Mouse (Mus musculus) kidney, postnatal 0 days (tissue): Measurements from ENCODE around the gene Plcl2. TPM values are rescaled to one million over a fixed set of nuclear protein-coding genes. Genes with fewer than 3 reads are reported as not detected.

ENCODE experiments used
- ATAC-seq: fragments of 200-750 bp; cut with Nextera tagmentation; replicated peaks from 2 replicates; pipeline ENCODE4 v1.8.0; 2017; ENCODE audit warnings: low read depth, moderate number of reproducible peaks, moderate TSS enrichment, moderate library complexity; ENCODE audit not compliant: low FRiP score
- DNase-seq: peaks from one replicate; pipeline ENCODE4 v3.0.0-alpha.2; 2016; ENCODE audit warnings: low spot score
- H3K27ac ChIP-seq: fragments of 300-500 bp; sonication (generic); 2 replicates; pipeline ENCODE4 v1.5.1; 2014; ENCODE audit warnings: mild to moderate bottlenecking
- H3K27me3 ChIP-seq: fragments of 300-500 bp; sonication (generic); 2 replicates; pipeline ENCODE4 v1.6.1; 2014; ENCODE audit warnings: low read length, mixed read lengths; ENCODE audit not compliant: insufficient read depth
- H3K36me3 ChIP-seq: fragments of 300-500 bp; sonication (generic); 2 replicates; pipeline ENCODE4 v1.6.1; 2014; ENCODE audit warnings: low read length, mixed read lengths; ENCODE audit not compliant: insufficient read depth
- H3K4me1 ChIP-seq: fragments of 300-500 bp; sonication (generic); replicated peaks from 2 replicates; pipeline ENCODE4 v1.6.1; 2014; ENCODE audit warnings: antibody characterized with exemption, low read length, mixed read lengths; ENCODE audit not compliant: insufficient read depth
- H3K4me2 ChIP-seq: fragments of 300-500 bp; sonication (generic); 2 replicates; pipeline ENCODE4 v1.6.1; 2014; ENCODE audit warnings: mild to moderate bottlenecking, low read length, moderate library complexity, mixed read lengths
- H3K4me3 ChIP-seq: fragments of 300-500 bp; sonication (generic); replicated peaks from 2 replicates; pipeline ENCODE4 v1.5.1; 2014; ENCODE audit warnings: low read depth, low read length
- H3K9ac ChIP-seq: fragments of 300-500 bp; sonication (generic); 2 replicates; pipeline ENCODE4 v1.6.1; 2014; ENCODE audit warnings: low read depth, low read length
- H3K9me3 ChIP-seq: fragments of 300-500 bp; sonication (generic); replicated peaks from 2 replicates; pipeline ENCODE4 v1.6.1; 2016; ENCODE audit warnings: low read length, inconsistent platforms, mixed read lengths
- CTCF ChIP-seq: IDR thresholded peaks from 2 replicates; pipeline ENCODE4 v1.5.1; 2016; ENCODE audit warnings: antibody characterized with exemption, low read depth, mild to moderate bottlenecking, moderate library complexity
- WGBS: fragments of 180-500 bp; shearing (Covaris S2); extraction: QIAGEN DNeasy Blood & Tissue Kit; methylation state at CpG from one replicate; pipeline ENCODE4 v1.1.7; 2014; 5-methylcytosine and 5-hydroxymethylcytosine counted together
- polyA plus RNA-seq: library from polyadenylated mRNA; unstranded; fragments of >200 nt; fragmentation: Nextera tagmentation; extraction: Ambion mirVana; gene quantifications from 2 replicates; pipeline ENCODE4 v1.2.1, GENCODE M21; 2015

Plcl2 gene
- polyA plus RNA-seq, 1 experiment from 2014 or later: 2.7 TPM

DNA sequence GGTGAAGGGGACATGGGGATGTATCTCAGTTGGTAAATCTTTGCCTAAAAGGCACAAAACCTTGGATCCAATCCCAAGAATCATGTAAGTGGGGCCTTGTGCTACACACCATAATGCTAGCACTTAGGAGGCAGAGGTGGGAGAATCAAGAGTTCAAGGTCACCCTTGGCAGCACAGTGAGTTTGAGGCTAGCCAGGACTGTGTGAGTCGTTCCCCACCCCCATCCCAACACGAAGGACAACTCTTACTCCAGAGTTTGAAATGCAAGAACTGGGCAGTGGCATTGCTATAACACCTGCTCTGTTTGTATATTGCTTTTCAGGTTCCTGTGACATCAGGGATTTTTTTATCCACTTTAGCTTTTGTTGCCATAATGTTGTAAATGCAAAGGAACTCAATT lies 28.6 kb downstream of the Plcl2 start:
- Histone ChIP-seq H3K4me1 (no peaks in the 10 kb centered on the region), H3K9me3 (no peaks in the 10 kb centered on the region; the same call in 1 of the 2 replicates), H3K36me3 (no peaks in the 10 kb centered on the region), H3K4me2 (no peak overlapping the region), H3K4me3 (no peak overlapping the region), H3K9ac (no peak overlapping the region), H3K27ac (no peak overlapping the region), H3K27me3 (no peaks in the 10 kb centered on the region)
- WGBS: 88% methylated on average over 2 of the region's 2 CpGs
- DNase-seq (no peak), ATAC-seq (no peak)
- no peak for TF ChIP-seq CTCF

DNA sequence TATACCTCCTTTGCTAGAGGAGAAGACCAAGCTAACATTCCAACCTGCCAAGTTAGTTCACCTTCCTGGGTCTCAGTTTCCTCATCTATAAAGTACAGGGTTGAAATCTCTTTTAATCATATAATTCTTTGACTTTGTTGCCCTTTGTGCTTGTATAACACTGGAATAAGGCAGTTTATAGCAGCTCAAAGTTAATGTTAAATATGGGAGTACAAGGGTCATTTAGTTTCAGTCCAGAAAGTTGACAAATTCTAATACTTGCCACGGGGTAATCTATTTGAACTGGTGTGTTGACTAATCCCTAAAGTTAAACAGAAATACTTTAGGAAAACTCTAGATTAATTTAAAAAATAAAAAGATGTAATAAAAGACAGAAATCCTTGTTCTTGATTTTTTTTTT lies 35.7 kb downstream of the Plcl2 start:
- Histone ChIP-seq H3K36me3 (no peaks in the 10 kb centered on the region), H3K4me1 (no peaks in the 10 kb centered on the region), H3K27ac (no peak overlapping the region), H3K4me2 (no peak overlapping the region), H3K9ac (no peak overlapping the region), H3K4me3 (no peak overlapping the region), H3K9me3 (no peaks in the 10 kb centered on the region; the same call in 1 of the 2 replicates), H3K27me3 (no peaks in the 10 kb centered on the region)
- WGBS: 51% methylated on average over 1 of the region's 1 CpGs
- TF ChIP-seq CTCF: no peak
- DNase-seq (no peak), ATAC-seq (no peak; the same call in 1 of the 2 replicates)

DNA sequence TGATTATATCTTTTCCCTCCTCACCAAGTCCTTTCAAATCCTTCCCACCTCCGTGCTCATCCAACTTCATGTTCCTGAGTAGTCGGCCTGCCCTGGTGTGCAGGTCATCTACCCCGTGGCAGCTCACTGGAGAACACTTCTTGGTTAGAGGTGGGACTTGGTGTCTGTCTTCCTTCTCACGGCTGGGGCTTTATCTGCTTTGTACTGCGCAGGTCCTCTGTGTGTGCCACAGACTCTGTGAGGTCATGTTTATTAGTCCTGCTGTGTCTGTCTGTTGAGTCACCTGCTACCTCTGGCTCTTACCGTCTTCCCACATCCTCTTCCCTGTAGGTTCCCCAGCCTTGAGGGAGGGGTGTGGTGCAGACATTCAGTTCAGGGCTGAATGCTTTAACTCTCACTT lies 36.1 kb downstream of the Plcl2 start:
- no peaks in the 10 kb centered on the region for H3K4me1 ChIP-seq
- ATAC-seq (peak; percentile 52), DNase-seq (no peak)
- TF ChIP-seq CTCF: no peak
- no peak overlapping the region for H3K9ac ChIP-seq
- no peak overlapping the region for H3K4me2 ChIP-seq
- H3K4me3 ChIP-seq: no peak overlapping the region
- WGBS: 77% methylated on average over 6 of the region's 6 CpGs
- H3K27me3 ChIP-seq: no peaks in the 10 kb centered on the region
- no peaks in the 10 kb centered on the region; the same call in 1 of the 2 replicates for H3K9me3 ChIP-seq
- H3K36me3 ChIP-seq: no peaks in the 10 kb centered on the region
- no peak overlapping the region; the same call in 1 of the 2 replicates for H3K27ac ChIP-seq

DNA sequence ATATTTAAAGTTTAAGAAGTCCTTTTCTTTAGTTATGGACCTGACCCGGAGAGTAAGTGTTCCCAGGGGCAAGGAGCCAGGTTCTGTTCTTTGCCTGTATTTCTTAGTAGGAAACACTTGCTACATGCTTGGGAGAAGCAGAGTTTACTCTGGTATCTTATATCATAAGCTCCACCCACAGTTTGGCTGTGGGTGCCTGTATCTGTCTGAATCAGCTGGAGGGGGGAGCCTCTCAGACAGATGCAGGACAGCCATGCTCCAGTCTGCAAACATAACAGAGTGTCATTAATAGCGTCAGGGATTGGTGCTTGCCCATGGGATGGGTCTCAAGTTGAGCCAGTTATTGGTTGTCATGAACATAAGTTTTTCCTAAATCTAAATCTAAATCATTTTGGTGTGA lies 42.9 kb downstream of the Plcl2 start:
- ATAC-seq (no peak), DNase-seq (no peak)
- no peaks in the 10 kb centered on the region for H3K4me1 ChIP-seq
- no peaks in the 10 kb centered on the region for H3K27me3 ChIP-seq
- no peak overlapping the region for H3K4me3 ChIP-seq
- no peak overlapping the region for H3K27ac ChIP-seq
- H3K36me3 ChIP-seq: no peaks in the 10 kb centered on the region
- no peak overlapping the region for H3K9ac ChIP-seq
- no peaks in the 10 kb centered on the region for H3K9me3 ChIP-seq
- 83% methylated on average over 2 of the region's 2 CpGs for WGBS
- TF ChIP-seq CTCF: no peak
- no peak overlapping the region for H3K4me2 ChIP-seq

DNA sequence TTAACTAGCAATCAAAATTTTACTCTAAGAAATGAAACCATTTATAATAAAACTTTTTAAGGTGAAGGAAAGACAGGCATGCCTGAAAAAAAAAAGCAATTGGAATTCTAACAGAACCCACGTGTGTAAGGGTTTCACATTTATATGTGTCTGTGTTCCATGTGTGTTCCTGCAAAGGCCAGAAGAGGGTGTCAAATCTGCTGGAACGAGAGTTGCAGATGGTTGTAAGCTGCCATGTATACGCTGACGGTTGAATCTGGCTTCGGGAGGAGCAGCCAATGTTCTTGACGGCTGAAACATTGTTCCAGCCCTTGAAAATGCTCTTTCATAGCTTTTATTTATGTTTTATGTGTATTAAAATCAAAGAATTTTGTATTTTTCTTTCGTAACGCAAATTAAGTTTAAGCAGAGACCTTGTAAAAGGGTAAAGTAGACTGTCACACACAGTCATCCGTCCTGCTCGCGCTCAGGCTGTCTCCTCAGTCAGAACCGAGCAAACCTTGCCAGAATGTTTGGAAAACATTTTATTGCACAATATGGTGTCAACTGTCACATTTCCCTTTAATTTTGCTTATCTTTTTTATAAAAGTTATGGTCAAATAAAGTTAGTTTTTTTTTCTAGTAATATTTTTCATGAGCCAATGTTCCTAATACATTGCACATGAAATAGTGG lies 48.5 kb downstream of the Plcl2 start:
- no peak for ATAC-seq
- no peak overlapping the region for H3K4me3 ChIP-seq
- no peaks in the 10 kb centered on the region for H3K4me1 ChIP-seq
- peak; percentile 40; the same call in 1 of the 2 replicates for TF ChIP-seq CTCF
- no peaks in the 10 kb centered on the region for H3K36me3 ChIP-seq
- WGBS: 74% methylated on average over 12 of the region's 12 CpGs
- no peaks in the 10 kb centered on the region for H3K27me3 ChIP-seq
- no peaks in the 10 kb centered on the region for H3K9me3 ChIP-seq
- no peak overlapping the region for H3K27ac ChIP-seq
- no peak overlapping the region for H3K9ac ChIP-seq
- no peak overlapping the region for H3K4me2 ChIP-seq
- DNase-seq: peak; percentile 25

DNA sequence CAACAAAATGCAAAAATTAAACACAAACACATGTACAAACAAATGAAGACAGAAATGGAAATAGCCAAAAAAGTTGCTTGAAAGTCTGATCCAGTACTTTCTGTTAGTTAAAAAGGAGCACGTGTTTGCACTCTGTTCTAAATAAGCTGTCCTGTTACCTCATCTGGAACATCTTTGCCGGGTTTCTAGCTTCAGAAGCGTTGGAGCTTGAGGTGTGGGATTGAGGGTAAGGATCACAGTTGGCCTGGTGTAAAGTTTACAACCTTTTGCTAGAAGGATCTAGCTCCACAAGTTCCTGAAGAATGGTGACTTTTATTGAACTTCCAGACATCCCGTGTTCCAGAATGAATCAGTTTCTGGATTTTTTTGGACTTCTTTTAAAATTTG lies 49.0 kb downstream of the Plcl2 start:
- Histone ChIP-seq H3K4me3 (no peak overlapping the region), H3K27ac (no peak overlapping the region), H3K9me3 (no peaks in the 10 kb centered on the region), H3K4me1 (no peaks in the 10 kb centered on the region), H3K9ac (no peak overlapping the region), H3K36me3 (no peaks in the 10 kb centered on the region), H3K4me2 (no peak overlapping the region), H3K27me3 (no peaks in the 10 kb centered on the region)
- DNase-seq (no peak), ATAC-seq (no peak)
- 52% methylated on average over 4 of the region's 4 CpGs for WGBS
- TF ChIP-seq CTCF: no peak
